Mouse (Mus musculus): Measurements from ENCODE around the gene Itgb3. TPM values are rescaled to one million over a fixed set of nuclear protein-coding genes. Genes with fewer than 3 reads are reported as not detected.

Itgb3 gene
- polyA plus RNA-seq, 1 experiment from 2014 or later, result 5.1 TPM

- no peak for TF ChIP-seq EP300 (optimal IDR thresholded peaks at IDR 0.05)
- no peak for TF ChIP-seq CTCF (IDR thresholded peaks at IDR 0.05; ENCODE audit: low read depth)
- H3K4me3 ChIP-seq (ENCODE audit: low read depth, low read length), result no peak overlapping the region
- no peak for ATAC-seq (ENCODE audit: low FRiP score, low TSS enrichment)
- no peak overlapping the region for H3K27ac ChIP-seq (replicated peaks)
- no peak for DNase-seq (ENCODE audit: low spot score)
- H3K9me3 ChIP-seq (ENCODE audit: control insufficient read depth, low read length), result no peaks in the 10 kb centered on the region
- no peaks in the 10 kb centered on the region for H3K4me1 ChIP-seq (replicated peaks; ENCODE audit: control insufficient read depth, insufficient read depth)
- H3K9ac ChIP-seq (ENCODE audit: low read length), result no peak overlapping the region
- no peaks in the 10 kb centered on the region for H3K27me3 ChIP-seq (ENCODE audit: control insufficient read depth, insufficient read depth, low read length)
- no peak overlapping the region for H3K4me2 ChIP-seq (replicated peaks; ENCODE audit: low read depth)
- no peaks in the 10 kb centered on the region for H3K36me3 ChIP-seq (ENCODE audit: control insufficient read depth, insufficient read depth, low read length)
- 61% methylated on average over 6 of the region's 6 CpGs for WGBS
Measured at GRCm38 (mm10) chr11:104580091-104580490, 27.7 kb upstream of the Itgb3 start.

GRCm38 (mm10) chr11:104580606-104581005, 27.2 kb upstream of the Itgb3 start:
- Histone ChIP-seq H3K4me3 (ENCODE audit: low read depth, low read length) (no peak overlapping the region), H3K27me3 (ENCODE audit: control insufficient read depth, insufficient read depth, low read length) (no peaks in the 10 kb centered on the region), H3K4me2 (replicated peaks; ENCODE audit: low read depth) (no peak overlapping the region), H3K9me3 (ENCODE audit: control insufficient read depth, low read length) (no peaks in the 10 kb centered on the region), H3K36me3 (ENCODE audit: control insufficient read depth, insufficient read depth, low read length) (no peaks in the 10 kb centered on the region), H3K27ac (replicated peaks) (no peak overlapping the region), H3K4me1 (replicated peaks; ENCODE audit: control insufficient read depth, insufficient read depth) (no peaks in the 10 kb centered on the region), H3K9ac (ENCODE audit: low read length) (no peak overlapping the region)
- ATAC-seq (ENCODE audit: low FRiP score, low TSS enrichment), result no peak
- DNase-seq (ENCODE audit: low spot score), result no peak
- TF ChIP-seq CTCF (IDR thresholded peaks at IDR 0.05; ENCODE audit: low read depth), result no peak
- no peak for TF ChIP-seq EP300 (optimal IDR thresholded peaks at IDR 0.05)
- 88% methylated on average over 5 of the region's 5 CpGs for WGBS

GRCm38 (mm10) chr11:104581446-104582307, 26.1 kb upstream of the Itgb3 start:
- H3K9ac ChIP-seq (ENCODE audit: low read length), result no peak overlapping the region; the same call in 1 of the 2 replicates
- ATAC-seq (ENCODE audit: low FRiP score, low TSS enrichment), result no peak
- H3K9me3 ChIP-seq (ENCODE audit: control insufficient read depth, low read length), result no peaks in the 10 kb centered on the region
- no peaks in the 10 kb centered on the region for H3K27me3 ChIP-seq (ENCODE audit: control insufficient read depth, insufficient read depth, low read length)
- 28% methylated on average over 18 of the region's 18 CpGs for WGBS
- DNase-seq (ENCODE audit: low spot score), result no peak
- H3K4me3 ChIP-seq (ENCODE audit: low read depth, low read length), result peak overlapping the region; percentile 8; the same call in 1 of the 2 replicates
- no peaks in the 10 kb centered on the region for H3K4me1 ChIP-seq (replicated peaks; ENCODE audit: control insufficient read depth, insufficient read depth)
- H3K36me3 ChIP-seq (ENCODE audit: control insufficient read depth, insufficient read depth, low read length), result no peaks in the 10 kb centered on the region
- H3K27ac ChIP-seq (replicated peaks), result peak overlapping the region; percentile 53
- TF ChIP-seq EP300 (optimal IDR thresholded peaks at IDR 0.05) (no peak), CTCF (IDR thresholded peaks at IDR 0.05; ENCODE audit: low read depth) (no peak)
- peak overlapping the region; percentile 21 for H3K4me2 ChIP-seq (replicated peaks; ENCODE audit: low read depth)

- Histone ChIP-seq H3K4me3 (ENCODE audit: low read depth, low read length) (no peak overlapping the region), H3K27ac (replicated peaks) (peak overlapping the region; percentile 53), H3K4me2 (replicated peaks; ENCODE audit: low read depth) (no peak overlapping the region), H3K36me3 (ENCODE audit: control insufficient read depth, insufficient read depth, low read length) (no peaks in the 10 kb centered on the region), H3K4me1 (replicated peaks; ENCODE audit: control insufficient read depth, insufficient read depth) (no peaks in the 10 kb centered on the region), H3K27me3 (ENCODE audit: control insufficient read depth, insufficient read depth, low read length) (no peaks in the 10 kb centered on the region), H3K9ac (ENCODE audit: low read length) (no peak overlapping the region), H3K9me3 (ENCODE audit: control insufficient read depth, low read length) (no peaks in the 10 kb centered on the region)
- ATAC-seq (ENCODE audit: low FRiP score, low TSS enrichment) (no peak), DNase-seq (ENCODE audit: low spot score) (no peak)
- WGBS, result 83% methylated on average over 2 of the region's 2 CpGs
- no peak for TF ChIP-seq CTCF (IDR thresholded peaks at IDR 0.05; ENCODE audit: low read depth)
- TF ChIP-seq EP300 (optimal IDR thresholded peaks at IDR 0.05), result no peak
Measured at GRCm38 (mm10) chr11:104582308-104582606, 25.5 kb upstream of the Itgb3 start.

- WGBS, result 64% methylated on average over 13 of the region's 13 CpGs
- Histone ChIP-seq H3K27ac (replicated peaks) (no peak overlapping the region), H3K36me3 (ENCODE audit: control insufficient read depth, insufficient read depth, low read length) (no peaks in the 10 kb centered on the region), H3K27me3 (ENCODE audit: control insufficient read depth, insufficient read depth, low read length) (no peaks in the 10 kb centered on the region), H3K4me2 (replicated peaks; ENCODE audit: low read depth) (no peak overlapping the region), H3K4me3 (ENCODE audit: low read depth, low read length) (no peak overlapping the region), H3K9ac (ENCODE audit: low read length) (no peak overlapping the region), H3K4me1 (replicated peaks; ENCODE audit: control insufficient read depth, insufficient read depth) (no peaks in the 10 kb centered on the region), H3K9me3 (ENCODE audit: control insufficient read depth, low read length) (no peaks in the 10 kb centered on the region)
- DNase-seq (ENCODE audit: low spot score), result no peak
- ATAC-seq (ENCODE audit: low FRiP score, low TSS enrichment), result no peak
- no peak for TF ChIP-seq EP300 (optimal IDR thresholded peaks at IDR 0.05)
- no peak for TF ChIP-seq CTCF (IDR thresholded peaks at IDR 0.05; ENCODE audit: low read depth)
Measured at GRCm38 (mm10) chr11:104582630-104583364, 25.0 kb upstream of the Itgb3 start.

GRCm38 (mm10) chr11:104585495-104585894, 22.3 kb upstream of the Itgb3 start:
- H3K27ac ChIP-seq (replicated peaks), result no peak overlapping the region
- no peaks in the 10 kb centered on the region for H3K27me3 ChIP-seq (ENCODE audit: control insufficient read depth, insufficient read depth, low read length)
- WGBS, result 70% methylated on average over 5 of the region's 5 CpGs
- H3K4me2 ChIP-seq (replicated peaks; ENCODE audit: low read depth), result no peak overlapping the region
- no peaks in the 10 kb centered on the region for H3K9me3 ChIP-seq (ENCODE audit: control insufficient read depth, low read length)
- H3K4me1 ChIP-seq (replicated peaks; ENCODE audit: control insufficient read depth, insufficient read depth), result no peaks in the 10 kb centered on the region
- TF ChIP-seq CTCF (IDR thresholded peaks at IDR 0.05; ENCODE audit: low read depth) (peak; percentile 12; the same call in 1 of the 2 replicates), EP300 (optimal IDR thresholded peaks at IDR 0.05) (no peak)
- DNase-seq (ENCODE audit: low spot score), result no peak
- H3K4me3 ChIP-seq (ENCODE audit: low read depth, low read length), result no peak overlapping the region
- no peaks in the 10 kb centered on the region for H3K36me3 ChIP-seq (ENCODE audit: control insufficient read depth, insufficient read depth, low read length)
- H3K9ac ChIP-seq (ENCODE audit: low read length), result no peak overlapping the region
- ATAC-seq (ENCODE audit: low FRiP score, low TSS enrichment), result no peak
